Mouse (Mus musculus) gastrocnemius, adult 2 months (tissue): ENCODE results near the gene Slc35b1. TPM values are rescaled to one million over a fixed set of nuclear protein-coding genes. Genes with fewer than 3 reads are reported as not detected.
A peak's percentile ranks its signal among the peaks of the same experiment; 100 is the strongest.

Experiments used
- DNase-seq: peaks from one replicate; pipeline ENCODE4 v3.0.0; 2022
- H3K27ac ChIP-seq: fragments of 200-600 bp; 2 replicates; pipeline ENCODE4 v1.8.1; 2022; ENCODE audit warnings: mild to moderate bottlenecking
- H3K4me3 ChIP-seq: fragments of 200-600 bp; 2 replicates; pipeline ENCODE4 v1.8.1; 2022; ENCODE audit warnings: mild to moderate bottlenecking, moderate library complexity
- CTCF ChIP-seq: fragments of 200-600 bp; IDR thresholded peaks from 2 replicates; pipeline ENCODE4 v1.8.1; 2022; ENCODE audit warnings: antibody characterized with exemption, mild to moderate bottlenecking, moderate library complexity
- intact Hi-C: fragments of 180-260 bp; cut with DNase I; formaldehyde crosslinking; loops from one replicate; pipeline ENCODE4 v1.15.1; 2025
- total RNA-seq, 2 experiments: library from RNA; stranded (reverse); gene quantifications; 2 replicates each; pipeline ENCODE4 v1.2.3; 2021

The Slc35b1 gene
- total RNA-seq, 2 experiments from 2014 or later = 42.4 to 49.5 TPM

DNA sequence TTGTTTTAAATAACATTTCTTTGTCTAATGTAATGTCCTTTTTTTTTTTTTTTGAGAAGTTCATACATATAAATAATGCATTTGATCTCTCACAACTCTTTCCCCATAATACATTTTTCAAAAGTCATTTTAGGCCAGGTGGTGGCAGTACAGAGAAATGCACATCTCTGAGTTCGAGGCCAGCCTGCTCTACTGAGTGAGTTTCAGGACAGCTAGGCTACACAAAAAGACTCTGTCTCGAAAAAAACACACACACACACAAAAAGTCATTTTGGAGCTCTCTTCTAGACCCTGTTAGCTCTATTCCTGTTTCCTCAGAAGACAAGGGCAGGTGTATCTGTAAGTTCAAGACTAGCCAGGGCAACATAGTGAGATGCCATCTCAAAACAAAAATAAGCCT, 31.8 kb upstream of the Slc35b1 start:
- Histone ChIP-seq H3K27ac (no peak overlapping the region), H3K4me3 (no peak overlapping the region)
- no peak for TF ChIP-seq CTCF
- no peak for DNase-seq
- intact Hi-C loops = no loop called here

DNA sequence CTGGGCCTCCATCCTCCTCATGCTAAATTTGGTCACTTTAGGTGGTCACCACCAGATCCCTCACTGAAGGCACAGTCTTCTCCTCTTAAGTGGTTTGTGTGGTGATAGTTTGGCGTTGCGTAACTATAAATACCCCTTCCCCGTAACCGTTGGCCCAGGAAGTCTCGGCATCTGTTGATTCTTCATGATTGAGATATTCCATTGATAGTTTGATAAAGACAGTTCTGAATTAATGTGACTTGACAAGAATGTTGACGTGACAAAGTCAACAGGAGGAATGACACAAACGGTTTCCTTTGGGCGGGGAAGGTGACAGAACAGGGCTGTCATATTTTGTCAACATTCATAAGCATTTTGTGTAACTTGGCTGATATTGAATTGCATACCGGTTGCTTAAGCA, 31.3 kb upstream of the Slc35b1 start:
- intact Hi-C loops = no loop called here
- no peak for DNase-seq
- Histone ChIP-seq H3K27ac (no peak overlapping the region), H3K4me3 (no peak overlapping the region)
- TF ChIP-seq CTCF = no peak

DNA sequence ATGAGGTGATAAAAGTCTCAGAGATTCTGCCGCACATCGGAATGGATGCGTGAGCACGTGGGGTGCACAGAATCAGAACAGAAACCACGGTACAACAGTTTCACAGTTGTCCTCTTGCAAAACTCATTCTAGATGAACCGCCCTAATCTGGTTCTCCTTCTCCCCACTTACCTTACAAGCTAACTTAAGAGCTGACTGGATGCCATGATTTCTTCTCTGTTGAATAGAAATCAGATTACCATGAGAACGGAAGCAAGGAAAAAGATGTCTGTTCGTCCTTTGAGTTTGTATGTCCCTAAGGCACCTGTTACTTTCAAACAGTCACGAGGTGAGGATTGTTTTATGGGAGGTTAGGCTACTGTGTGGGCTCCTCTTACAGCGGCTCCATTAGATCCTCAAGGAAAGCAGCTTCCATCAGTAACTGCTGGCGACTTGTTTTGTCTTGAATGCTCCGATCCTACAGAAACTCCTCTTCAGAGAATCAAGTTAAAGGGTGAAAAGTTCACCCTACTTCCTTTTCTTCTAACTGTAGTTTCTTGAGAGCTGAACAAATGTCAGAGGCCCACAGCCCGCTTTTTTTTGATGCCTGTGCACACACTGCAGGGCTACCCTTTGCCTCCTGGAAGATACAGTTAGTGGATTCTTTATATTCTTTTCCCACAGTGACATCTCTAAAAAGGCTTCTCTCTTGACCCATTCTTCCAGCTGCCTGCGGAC, 30.1 kb upstream of the Slc35b1 start:
- Histone ChIP-seq H3K4me3 (no peak overlapping the region; the same call in 1 of the 2 replicates), H3K27ac (peak overlapping the region; percentile 38)
- intact Hi-C loops = no loop called here
- TF ChIP-seq CTCF = no peak
- no peak for DNase-seq

DNA sequence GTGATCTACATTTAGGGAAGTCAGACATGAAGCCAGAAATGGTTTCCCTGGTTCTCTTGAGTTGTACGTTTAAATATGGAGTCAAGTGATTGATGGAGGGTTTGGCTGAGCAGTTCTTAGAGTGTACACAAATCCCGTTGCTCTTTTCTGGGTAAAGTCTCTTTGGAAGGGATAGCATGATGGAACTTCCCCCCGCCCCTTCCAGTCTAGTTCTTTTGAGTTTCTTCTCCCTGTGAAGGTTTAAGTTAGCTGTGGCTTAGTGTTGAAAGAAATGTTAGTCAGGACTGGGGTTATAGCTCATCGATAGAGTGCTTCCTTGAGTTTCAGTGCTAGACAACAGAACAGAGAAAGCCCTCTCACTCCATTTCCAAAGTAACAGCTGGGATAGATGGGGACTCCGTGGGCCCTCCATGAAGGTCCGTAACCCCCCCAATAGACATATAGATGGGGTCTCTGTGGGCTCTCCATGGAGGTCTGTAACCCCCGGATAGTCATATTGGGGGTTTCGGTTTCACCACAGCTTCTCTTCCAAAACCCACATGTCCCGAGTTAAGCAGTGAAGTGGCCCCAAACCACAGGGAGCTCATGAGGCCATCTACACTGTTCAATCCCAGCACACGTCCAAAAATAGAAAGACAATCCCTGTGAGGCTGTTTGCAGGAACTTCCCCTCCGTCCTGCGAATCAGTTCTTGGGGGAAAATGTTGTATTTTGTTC, 29.4 kb upstream of the Slc35b1 start:
- TF ChIP-seq CTCF = no peak
- Histone ChIP-seq H3K4me3 (no peak overlapping the region), H3K27ac (peak overlapping the region; percentile 43)
- intact Hi-C loops = no loop called here
- no peak for DNase-seq

DNA sequence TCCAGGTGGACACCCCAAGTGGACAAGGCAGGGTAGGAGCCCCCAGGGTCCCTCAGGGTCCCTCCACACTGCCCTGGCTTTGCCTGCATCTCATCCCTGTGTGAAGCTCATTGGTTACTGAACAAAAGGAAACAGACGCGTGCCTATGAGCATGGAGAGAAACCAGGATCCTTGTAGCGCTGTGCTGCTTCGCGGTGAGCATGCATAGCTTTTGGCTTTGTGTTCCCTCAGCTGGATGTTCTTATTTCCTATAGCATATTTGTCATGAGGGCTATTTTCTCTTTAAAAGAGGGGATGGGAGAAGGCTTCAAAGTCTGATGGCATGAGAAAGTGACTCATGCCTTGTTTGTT, 28.9 kb upstream of the Slc35b1 start:
- TF ChIP-seq CTCF = no peak
- H3K27ac ChIP-seq = peak overlapping the region; percentile 43; the same call in 1 of the 2 replicates
- H3K4me3 ChIP-seq = no peak overlapping the region
- intact Hi-C loops = no loop called here
- DNase-seq = no peak

DNA sequence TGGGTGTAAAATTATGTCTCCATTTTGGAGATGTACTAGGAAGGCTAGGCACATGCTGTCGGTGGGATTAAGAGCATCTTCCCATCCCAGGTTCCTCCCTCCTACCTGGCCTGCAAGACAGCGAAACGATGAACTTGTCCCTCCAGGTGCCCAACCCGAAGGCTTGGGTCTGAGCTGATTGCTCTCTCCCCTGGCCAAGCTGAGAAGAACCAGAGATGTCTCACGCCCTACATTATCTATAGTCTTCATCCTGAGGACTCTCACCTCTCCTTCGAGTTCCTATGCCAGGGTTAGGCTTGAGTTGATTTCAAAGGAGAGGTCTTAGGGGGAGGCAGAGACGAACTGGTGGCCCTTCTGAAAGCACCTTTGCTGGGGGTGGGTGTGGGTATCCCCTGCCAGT, 28.5 kb upstream of the Slc35b1 start:
- DNase-seq = no peak
- intact Hi-C loops = no loop called here
- no peak for TF ChIP-seq CTCF
- Histone ChIP-seq H3K4me3 (no peak overlapping the region), H3K27ac (peak overlapping the region; percentile 46; the same call in 1 of the 2 replicates)

DNA sequence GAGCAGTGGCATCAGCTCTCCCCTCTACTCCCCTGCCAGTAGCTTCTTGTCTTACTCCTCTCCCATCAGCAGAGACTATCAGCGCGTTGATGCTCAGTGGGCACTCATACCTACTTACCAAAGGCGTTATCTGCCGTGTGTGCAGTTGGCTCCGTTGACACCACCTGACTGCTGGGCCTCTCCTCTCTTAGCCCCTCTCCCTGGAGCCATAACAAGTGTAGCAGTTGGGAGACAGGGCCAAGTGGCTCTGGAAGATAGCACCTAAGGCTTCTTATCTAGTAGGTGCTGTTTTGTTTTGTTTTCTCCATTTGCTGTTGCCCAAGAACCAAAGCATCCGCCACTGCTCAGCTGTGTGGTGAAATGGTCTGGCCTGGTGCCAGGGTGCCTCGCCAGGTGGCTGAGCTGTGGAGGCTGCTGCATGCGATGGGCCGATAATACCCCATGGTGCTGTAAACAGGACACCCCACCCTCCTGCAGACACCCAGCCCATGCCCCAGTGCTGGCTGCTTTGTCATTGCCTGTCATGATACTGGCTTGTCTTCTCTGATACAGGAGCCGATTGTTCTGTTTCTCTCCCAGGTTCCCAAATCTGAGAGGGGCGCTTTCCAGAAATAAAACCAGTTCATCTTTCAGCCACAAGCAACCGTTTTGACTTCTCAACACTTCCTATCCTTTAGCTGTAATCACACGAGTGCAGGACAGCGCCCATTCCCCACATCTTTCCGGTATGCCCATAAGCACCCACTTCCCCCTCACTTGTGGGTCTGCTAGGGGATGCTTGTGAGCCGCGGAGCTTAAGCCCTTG, 27.8 kb upstream of the Slc35b1 start:
- peak; percentile 81 for DNase-seq
- Histone ChIP-seq H3K27ac (peak overlapping the region; percentile 46), H3K4me3 (no peak overlapping the region)
- intact Hi-C loops = no loop called here
- no peak for TF ChIP-seq CTCF

DNA sequence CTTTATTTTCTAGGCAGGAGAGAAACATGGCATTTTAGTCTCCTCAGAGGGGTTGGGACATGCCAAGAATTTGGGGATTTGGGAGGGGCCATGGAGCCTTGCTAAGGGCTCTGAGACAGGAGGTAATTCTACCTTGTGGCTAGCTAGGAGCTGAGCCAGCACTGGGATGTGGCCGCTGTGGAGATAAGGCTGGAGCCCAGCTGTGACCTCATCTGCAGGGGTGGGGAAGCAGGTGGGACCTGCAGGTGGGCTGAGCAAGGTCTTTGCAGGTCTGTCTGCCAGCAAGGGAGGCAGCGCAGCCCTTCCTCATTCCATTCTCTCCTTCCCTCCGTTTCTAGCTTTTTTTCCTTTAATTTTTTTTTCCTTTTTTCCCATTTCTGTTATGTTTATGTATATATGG, 26.2 kb upstream of the Slc35b1 start:
- Histone ChIP-seq H3K4me3 (no peak overlapping the region), H3K27ac (0 out of 2 replicates have a peak overlapping the region, but pooled peaks have one; percentile 20)
- intact Hi-C loops = no loop called here
- TF ChIP-seq CTCF = no peak
- no peak for DNase-seq

DNA sequence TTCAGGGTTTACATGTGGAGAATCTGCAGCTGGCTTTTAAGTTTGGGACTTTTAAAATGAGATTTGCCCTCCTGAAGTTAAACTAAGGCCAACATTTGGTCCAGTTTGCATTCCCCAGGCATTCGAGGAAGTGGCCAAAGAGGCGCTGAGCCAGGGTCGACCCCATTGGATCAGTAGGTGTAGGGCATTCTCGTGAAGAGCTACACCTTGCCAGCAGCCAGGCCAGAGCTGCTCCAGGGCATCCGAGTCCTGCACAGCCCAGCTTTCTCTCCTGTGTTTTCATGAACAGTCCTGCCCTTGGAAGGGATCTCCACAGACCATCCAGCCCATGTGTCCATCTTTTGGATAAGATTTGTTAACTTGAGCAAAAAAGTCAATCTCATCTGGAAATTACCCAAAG, 20.1 kb upstream of the Slc35b1 start:
- TF ChIP-seq CTCF = no peak
- intact Hi-C loops = loop anchor here (2.0 kb wide), 2 partner anchors 28 to 54 kb away; partner anchors contain the start of genes Fam117a and Kat7
- no peak overlapping the region for H3K4me3 ChIP-seq
- peak overlapping the region; percentile 84 for H3K27ac ChIP-seq
- DNase-seq = no peak

DNA sequence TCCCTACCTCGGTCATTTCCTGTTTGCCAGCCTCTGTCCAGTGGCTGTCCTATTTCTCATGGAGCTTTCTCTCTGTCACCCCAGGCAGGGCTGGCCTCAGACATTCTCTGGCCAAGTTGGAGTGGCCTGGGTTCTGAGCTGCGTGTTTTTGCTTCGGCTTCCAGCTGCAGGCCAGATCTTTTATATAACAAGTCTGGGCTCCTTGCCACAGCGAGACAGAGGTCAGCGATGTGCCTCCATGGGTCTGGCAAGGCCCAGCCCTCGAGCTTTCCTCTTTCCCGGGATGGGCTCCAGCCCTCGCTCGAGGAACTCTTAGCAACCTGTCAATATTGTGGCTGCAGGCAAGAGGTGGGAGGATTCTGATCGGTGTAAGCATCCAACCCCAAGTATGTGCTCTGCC, 18.9 kb upstream of the Slc35b1 start:
- intact Hi-C loops = loop anchor here (2.0 kb wide), 2 partner anchors 29 to 55 kb away; partner anchors contain the start of genes Fam117a and Kat7
- no peak for TF ChIP-seq CTCF
- DNase-seq = peak; percentile 93
- H3K4me3 ChIP-seq = peak overlapping the region; percentile 25
- peak overlapping the region; percentile 84 for H3K27ac ChIP-seq

DNA sequence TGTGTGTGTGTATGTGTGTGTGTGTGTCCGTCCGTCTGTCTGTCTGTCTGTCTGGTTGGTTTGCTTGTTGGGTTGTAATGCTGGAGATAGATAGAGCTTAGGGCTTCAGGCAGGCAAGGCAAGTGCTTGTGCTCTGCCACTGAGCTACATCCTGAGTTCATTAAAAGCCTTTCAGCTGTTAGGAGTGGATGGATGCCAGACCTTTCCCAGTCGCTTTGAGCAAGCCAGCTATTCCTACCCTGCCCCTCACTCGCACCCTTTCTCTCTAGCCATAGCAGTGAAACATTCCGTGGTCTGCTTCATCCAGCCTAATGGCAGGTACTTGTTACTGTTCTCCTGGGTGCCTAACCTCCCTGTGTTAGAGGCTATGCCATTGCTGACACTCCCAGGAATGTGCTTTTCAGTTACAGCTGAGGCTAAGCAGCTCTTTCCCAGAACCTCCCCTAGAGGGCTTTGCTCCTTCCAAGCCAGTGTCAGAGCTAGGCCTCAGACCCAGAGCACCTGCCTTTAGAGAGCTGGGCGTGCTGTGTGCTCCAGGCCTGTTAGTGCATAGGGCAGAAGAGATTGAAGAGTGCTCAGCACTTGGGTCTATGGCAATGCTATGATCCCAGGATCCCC, 18.1 kb upstream of the Slc35b1 start:
- intact Hi-C loops = no loop called here
- Histone ChIP-seq H3K4me3 (no peak overlapping the region), H3K27ac (peak overlapping the region; percentile 84)
- DNase-seq = peak; percentile 44
- TF ChIP-seq CTCF = peak; percentile 36; the same call in 1 of the 2 replicates

DNA sequence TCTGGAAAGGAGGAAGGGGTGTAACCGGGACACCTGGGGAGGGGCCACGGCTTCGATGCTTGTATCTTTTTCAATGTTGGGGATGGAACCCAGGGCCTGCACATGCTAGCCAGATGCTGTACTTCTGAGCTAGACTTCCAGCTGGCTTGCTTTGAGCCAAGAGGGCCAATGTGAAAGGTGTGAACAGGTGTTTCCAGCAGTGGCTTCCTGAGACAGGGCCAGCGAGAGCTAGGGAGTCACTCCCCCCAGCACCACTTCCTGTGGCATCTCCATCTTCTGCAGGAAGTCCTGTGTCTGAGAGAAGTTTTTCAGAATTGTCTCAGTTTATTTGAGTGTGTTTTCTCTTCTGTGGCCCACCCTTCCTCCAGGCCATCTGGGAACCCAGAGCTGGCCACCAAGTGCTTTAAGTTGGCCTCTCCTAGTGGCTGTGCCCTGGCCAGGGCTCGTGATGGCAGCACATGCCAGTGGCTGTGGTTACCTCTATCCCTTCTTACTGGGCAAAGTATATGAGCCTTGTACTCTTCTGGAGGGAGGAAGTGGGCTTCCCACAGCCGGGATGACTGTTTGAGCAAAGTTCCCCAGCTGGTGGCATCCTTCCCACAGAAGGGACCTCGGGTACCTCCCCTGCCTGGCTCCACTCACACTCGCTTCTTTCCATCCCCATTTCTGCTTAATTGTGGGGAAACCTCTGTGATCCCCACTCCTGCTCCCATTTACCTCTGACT, 17.3 kb upstream of the Slc35b1 start:
- no peak for TF ChIP-seq CTCF
- DNase-seq = no peak
- intact Hi-C loops = no loop called here
- Histone ChIP-seq H3K27ac (peak overlapping the region; percentile 84), H3K4me3 (no peak overlapping the region)
